Mouse (Mus musculus): Measurements from ENCODE around the gene Enox1.

- TF ChIP-seq CTCF (IDR thresholded peaks at IDR 0.05; ENCODE audit: extremely low read depth, insufficient read length, insufficient replicate concordance, low read depth, low read length) (no peak), POLR2A (IDR thresholded peaks at IDR 0.05; ENCODE audit: low read depth, low read length) (no peak)
Measured at GRCm38 (mm10) chr14:77621473-77622264, 465.1 kb downstream of the Enox1 start.
